Mouse (Mus musculus) kidney, postnatal 36 days (tissue): Measurements from ENCODE around the gene Map2k2.
"Not testable (repeated sequence)": the region's sequence is repeated elsewhere in the genome, so short reads cannot be mapped to it uniquely, and the experiment has no call there.

ENCODE experiments used
- DNase-seq, 2 experiments: peaks; one replicate each; pipeline ENCODE4 v3.0.0; 2021 to 2022; ENCODE audit warnings: mixed read lengths in 2 of 2

The Map2k2 gene

DNA sequence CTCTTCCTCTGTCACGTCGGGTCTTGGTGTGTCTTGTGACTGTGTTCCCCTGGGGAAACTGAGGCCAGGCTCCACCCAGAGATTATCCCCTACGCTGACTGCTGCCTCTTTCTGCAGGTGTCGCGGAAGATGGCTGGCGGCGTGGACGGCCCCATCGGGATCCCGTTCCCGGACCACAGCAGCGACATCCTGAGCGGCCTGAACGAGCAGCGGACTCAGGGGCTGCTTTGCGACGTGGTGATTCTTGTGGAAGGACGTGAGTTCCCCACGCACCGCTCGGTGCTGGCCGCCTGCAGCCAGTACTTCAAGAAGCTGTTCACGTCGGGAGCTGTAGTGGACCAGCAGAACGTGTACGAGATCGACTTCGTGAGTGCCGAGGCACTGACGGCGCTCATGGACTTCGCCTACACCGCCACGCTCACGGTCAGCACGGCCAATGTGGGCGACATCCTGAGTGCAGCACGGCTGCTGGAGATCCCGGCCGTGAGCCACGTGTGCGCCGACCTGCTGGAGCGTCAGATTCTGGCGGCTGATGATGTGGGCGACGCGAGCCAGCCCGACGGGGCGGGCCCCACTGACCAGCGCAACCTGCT is 38.2 kb downstream of the Map2k2 start:
- DNase-seq: no peak

DNA sequence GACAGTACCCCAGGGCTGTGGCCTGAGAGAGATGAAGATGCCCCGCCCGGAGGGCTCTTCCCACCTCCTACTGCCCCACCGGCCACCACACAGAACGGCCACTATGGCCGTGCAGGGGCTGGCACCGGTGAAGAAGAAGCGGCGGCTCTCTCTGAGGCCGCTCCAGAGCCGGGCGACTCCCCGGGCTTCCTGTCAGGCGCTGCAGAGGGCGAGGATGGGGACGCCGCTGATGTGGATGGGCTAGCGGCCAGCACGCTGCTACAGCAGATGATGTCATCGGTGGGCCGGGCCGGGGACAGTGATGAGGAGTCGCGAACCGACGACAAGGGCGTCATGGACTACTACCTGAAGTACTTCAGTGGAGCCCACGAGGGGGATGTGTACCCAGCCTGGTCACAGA is 39.0 kb downstream of the Map2k2 start:
- peak; percentile 62 to 71 for DNase-seq

DNA sequence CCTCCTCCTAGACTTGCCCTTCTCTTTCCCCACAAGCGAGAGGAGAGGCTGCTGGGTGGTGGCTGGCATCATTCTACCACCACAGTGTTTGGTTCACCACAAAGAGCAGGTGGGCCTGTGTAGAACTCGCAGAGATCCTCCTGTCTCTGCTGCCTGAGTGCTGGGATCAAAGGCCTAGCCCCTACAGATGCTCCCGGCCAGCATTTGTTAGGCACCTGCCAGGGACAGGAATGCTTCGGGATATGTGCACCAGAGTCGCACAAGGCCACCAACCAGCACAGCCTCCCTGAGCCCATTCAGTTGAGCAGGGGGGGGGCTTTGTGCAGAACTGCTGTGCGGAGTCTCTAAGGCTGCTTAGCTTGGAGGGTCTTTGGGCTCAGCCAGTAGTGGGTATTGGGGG is 39.6 kb downstream of the Map2k2 start:
- no peak for DNase-seq

DNA sequence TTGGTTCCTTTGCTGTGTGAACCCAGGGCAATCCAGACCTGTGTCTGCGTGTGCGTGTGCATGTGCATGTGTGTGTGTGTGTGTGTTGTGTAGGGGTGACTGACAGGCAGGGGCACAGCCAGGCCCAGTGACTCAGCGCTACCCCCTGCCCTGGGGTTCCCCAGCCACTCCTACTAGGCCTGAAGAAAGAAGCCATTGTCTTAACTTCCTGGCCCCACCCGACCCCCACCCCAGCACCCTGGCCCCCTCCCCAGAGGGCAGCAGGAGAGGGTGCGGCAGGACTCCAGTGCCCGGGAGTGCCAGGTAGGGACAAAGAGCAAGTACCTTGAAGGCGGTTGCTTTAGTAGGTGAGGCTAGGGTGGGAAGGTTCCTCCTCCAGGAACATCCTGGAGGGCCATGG is 40.1 kb downstream of the Map2k2 start:
- no peak for DNase-seq

DNA sequence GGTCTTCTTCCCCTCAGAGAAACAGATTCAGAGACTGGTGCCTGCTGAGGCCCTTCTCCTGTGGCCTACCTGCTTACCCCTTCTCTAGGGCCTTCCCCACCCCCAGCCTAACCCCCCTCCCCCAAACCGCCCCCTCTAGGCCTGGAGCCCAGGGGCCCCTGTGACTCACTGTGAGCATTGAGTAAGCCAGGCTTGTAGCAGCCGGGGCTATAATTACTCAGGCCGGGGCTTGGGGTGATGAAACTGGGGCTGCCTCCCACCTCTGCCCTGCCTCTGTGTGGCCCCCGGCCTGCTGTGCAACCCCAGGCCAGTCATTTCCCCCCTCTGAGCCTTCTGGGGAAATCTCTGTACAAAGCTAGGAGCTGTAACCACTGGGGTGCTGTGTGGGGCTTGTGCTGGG is 40.6 kb downstream of the Map2k2 start:
- DNase-seq: no peak

DNA sequence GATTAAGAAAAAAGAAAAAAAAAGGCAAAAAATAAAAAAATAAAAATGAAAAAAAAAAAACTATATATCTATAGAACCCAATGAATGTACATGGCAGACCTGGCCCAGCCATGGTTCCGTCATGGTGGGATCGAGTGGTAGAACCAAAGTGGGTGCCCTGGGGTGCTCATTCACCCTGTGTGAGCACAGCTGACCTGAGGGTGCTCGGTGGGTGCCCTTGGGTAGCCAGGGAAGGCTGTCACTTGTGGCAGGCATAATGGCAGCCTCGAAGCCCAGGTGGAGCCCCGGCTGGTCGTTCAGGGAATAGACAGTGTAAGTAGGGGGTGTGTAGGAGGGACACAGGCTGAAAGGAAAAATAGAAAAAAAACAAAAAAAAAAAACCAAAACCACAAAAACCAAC is 45.5 kb downstream of the Map2k2 start:
- DNase-seq: no peak

DNA sequence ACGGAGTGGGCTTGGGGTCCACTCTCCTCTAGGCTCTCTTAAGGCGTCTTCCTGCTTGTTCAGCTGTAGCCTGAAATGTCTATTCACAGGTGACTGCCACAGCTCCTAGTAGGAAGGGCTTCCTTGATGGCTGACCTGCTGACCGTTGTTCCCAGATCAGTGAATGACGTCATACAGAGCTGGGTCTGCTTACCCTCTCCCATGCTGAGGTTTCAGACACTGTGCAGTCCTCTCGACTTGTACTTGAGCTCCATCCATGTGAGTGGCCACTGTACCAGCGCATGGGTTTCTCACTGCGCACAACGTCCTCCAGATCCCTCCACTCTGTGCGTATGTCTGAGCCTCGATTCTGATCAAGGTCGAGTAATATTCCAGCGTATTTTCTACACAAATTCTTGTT is 46.9 kb downstream of the Map2k2 start:
- DNase-seq: peak in 1 of 2 experiments; percentile 29

DNA sequence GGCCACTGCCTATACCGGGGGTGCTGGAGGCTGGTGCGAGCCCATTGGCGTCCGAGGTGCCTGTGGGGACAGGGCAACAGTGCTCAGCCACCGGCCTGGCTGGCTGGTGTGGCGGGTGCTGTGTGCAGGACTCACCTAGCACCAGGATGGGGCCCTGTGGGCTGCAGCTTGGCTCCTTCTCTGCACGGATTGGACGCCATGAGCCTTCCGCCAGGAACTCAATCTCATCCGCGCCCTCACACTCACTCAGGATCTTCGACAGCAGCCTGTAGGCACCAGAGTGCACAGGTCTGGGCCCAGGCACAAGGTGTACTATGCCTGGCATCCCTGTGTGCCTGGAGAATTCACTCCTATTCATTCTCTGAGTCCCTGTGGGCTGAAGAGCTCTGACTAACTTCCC is 48.6 kb downstream of the Map2k2 start:
- peak in 1 of 2 experiments; percentile 11 for DNase-seq

DNA sequence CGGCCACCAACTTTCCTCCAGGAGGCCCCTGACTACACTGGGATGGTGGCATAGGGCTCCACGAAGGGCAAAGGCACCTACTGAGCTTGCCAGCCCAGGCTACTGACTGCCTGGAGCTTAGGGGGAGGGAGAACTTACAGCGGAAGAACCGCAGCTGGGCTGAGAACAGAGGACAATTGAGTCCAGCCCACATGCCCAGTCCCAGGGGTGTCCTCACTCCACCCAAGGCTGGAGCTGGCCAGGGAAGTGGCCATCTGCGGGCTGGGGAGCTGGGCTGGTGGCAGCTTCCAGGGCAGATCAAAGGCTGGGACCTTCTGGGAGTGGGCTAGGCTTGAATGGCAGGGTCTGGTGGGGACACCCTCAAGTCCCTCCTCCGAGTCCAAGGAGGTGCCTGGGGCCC is 49.0 kb downstream of the Map2k2 start:
- DNase-seq: no peak

DNA sequence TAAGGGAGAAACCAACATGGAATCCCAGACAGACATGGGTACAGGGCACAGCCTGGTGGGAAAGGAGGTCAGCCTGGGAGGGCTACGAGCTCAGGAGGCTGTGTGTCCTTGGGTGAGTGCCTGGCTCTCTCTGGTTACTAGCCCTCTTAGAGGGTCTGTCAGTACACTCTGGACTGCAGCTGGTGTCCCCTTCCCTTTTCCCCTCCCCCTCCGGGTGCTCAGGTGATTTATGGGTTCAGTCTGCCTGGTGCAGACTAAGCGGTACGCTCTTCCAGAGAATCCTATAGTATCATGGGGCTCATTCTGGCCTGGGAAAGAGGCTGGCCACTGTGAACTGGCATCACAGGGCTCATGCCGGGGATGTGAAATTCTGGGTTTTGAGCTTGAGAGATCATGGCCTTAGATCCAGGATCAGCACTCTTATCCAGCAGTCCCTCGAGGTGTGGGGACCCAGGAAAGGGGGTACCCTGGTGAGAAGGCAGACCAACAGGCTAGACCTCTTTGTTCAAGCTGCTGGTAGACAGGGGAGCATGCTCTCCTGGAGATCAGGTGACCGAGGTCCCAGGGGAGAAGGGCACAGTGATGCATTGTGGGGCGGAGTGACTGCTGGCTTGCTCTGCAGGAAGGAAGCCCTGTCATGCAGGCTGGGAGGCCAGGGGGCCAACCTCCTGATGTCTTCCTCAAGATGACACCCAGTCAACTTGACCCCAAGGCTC is 56.0 kb downstream of the Map2k2 start:
- peak; percentile 73 to 80 for DNase-seq

DNA sequence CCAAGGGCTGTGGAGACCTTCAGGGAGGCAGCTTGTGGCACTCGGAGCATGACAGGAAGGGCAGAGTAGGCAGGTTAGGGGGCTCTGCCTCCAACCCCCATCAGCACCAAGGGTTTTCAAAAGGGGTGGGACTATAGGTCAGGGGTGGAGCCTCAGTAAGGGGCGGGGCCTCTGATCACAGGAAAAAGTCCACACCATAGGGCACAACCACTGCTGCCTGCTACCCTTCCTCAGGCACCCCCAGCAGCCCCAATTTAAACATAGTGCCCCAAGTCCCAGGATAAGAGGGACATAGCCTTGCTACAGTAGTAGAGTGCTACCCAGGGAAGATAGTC is 56.6 kb downstream of the Map2k2 start:
- no peak for DNase-seq

DNA sequence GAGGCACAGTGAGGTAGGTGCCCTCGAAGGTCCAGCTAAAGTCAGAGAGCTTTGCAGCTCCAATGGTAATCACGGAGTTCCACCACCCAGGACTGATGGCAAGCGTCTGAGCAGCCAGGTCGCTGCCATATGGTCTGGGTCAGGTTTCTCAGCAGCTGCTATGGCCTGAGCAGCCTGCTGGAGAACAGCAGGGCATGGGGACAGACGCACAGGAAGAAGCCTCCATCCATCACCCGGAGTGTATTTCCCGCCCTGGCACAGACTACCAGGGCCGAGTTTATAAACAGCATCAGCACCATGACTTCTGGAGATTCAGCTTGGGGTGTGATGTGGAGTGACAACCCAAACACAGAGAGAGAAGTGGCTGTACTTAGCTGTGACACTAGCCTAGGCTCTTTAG is 59.4 kb downstream of the Map2k2 start:
- DNase-seq: no peak

DNA sequence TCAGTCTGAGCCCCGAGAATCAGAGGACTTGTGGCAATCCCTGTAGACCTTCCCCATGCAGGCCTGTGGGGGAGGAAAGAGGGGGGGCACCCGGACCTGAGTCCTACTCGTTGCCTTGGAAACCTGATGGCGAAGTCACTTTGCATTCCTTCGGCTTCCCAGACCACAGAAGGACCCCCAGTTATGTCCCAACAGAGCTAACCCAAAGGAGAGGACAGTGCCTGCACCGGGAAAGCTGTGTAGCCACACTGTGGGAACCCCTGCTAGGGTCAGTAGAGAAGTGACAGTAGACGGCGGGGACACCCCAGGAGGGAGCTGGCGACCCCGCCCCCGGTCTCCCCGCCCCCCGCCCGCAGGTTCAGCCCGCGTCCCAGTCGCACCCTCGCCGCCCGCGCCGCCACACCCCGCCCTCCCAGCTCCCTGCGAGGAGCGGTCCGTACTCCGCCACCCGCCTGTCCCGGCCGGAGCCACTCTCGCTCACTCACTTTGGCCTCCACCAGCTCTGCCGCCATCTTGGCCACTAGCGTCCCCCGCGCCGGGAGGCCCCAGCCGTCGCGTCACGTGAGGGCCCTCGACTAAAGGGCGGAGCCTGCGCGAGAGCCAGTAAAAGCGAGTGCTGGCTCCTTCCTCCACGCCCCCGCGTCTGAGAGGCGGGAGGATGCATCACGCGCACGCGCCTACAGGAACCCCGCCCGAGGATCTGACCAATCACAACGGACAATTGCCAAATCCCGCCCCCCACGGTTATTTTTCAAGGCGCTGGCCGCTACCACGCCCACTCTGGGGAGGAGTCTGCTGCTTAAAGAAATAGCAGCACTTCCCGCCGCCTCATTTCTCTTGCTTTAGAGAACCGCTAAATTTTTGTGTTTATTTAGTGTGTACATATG is 61.7 kb downstream of the Map2k2 start, which contains the start of gene Pias4:
Pias4 (minus strand) TSS at position 724 of the 887 bp plus-strand sequence.
- DNase-seq: peak; percentile 100

DNA sequence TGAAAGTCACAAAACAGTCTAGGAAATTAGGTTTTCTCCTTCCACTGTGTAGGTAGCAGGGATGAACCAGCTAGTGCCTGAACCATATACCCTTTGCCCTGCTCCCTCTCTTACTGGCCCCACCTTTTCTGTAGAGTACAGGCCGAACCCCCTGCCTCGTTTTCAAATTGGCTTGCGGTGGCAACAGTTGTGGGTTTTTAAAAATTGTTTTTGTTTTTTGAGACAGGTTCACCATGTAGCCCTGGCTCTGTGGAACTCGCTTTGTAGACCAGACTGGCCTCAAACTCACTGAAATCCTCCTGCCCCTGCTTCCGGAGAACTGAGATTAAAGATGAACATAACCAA is 62.3 kb downstream of the Map2k2 start:
- peak in 1 of 2 experiments; percentile 43 for DNase-seq

DNA sequence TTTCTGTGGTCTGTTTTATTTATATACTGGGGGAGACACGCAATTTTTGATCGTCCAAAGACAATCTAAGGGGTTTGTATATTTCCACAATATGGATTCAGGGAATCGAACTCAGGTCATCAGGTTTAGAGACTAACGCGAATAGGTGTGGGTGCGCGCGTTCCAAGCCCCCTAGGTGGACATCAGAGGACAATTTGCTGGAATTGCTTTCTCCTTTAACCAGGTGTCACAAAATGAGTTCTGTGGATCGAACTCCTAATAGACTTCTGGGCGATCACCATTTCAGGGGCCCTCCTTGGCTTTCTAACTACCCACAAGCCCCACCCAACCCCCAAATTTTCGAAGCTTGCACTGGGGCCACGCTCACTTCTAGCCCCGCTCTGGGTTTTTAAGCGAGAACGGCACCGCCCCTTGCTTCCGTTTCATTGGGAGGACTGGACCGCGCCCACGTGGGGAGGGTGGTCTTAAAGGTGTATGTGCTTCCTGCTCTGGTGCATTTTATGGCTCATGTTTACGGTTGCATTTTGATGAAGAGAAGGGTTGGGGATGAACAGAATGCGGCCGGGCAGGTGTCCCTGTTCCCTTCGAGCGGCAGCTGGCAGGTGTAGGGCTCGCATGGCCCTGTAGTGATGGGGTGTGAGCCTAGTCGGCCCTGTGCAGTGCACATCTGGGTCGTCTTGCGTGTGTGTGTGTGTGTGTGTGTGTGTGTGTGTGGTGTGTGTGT is 63.0 kb downstream of the Map2k2 start:
- peak; percentile 93 to 94 for DNase-seq

DNA sequence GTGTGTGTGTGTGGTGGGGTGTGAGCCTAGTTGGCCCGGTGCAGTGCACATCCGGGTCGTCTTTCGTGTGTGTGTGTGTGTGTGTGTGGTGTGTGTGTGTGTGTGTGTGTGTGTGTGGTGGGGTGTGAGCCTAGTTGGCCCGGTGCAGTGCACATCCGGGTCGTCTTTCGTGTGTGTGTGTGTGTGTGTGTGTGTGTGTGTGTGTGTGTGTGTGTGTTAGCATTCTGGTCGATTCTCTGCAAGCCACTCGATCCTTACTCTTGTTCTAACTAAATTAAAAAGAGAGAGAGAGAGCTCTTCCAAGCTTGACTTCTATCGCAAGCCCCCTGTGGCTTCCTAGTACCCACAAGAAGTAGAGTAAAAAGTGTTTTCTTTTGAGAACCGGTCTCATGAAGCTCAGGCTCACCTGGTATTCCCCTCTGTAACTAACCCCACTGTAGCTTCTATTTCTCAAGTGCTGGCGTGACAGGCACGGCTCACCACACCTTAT is 63.7 kb downstream of the Map2k2 start:
- DNase-seq: peak in 1 of 2 experiments; percentile 56

DNA sequence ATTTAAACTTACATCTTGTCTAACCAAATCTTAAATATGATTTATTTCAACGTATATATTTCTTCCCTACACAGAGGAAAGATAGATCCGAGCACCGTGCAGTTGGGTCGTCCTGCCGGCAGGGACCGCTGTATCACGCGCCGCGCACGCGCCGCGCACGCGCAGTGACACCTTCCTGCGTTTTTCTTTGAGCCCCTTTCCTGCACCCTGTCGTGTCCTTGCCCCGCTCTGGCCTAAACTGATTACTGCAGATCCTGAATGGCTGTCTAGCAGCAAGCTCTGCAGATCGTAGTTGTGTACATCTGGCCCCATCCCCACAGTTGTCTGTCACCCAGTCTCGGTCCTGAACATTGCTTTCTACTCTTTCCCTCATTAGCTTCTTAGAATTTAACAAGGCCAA is 67.4 kb downstream of the Map2k2 start:
- DNase-seq: peak; percentile 74 to 88

DNA sequence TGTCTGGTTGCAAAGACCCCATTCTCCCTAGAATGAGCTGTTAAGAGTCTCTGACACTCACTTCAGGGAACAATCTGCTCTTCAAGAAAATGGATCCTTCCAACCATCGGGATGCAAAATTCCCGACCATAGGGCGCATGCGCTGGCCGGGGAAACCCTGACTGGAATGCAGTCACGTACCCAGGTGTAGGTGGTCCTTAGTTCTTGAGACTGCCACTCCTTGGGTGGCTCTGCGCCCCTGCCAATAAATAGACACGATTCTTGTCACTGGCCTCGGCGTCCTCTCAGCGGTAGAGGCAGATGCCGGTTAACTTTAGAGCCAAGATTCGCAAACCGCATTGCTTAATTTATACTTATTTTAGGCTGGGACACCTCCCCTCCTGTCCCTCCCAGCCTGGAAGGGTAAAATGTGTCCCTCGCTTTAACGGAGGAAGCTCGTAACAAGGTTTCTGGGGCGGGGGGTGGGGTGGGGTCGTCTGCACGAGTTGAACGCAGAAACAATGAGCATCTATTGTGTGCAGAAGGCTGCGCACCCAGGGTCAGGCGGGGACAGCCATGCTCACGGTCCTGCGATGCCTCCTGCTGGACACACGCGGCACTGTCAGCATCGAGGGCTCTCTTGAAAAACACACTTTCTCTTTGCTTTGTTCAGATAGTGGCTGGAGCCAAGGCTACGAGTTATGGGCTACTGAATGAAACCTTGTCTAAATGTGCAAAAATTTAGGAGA is 69.1 kb downstream of the Map2k2 start:
- DNase-seq: peak; percentile 89 to 94

DNA sequence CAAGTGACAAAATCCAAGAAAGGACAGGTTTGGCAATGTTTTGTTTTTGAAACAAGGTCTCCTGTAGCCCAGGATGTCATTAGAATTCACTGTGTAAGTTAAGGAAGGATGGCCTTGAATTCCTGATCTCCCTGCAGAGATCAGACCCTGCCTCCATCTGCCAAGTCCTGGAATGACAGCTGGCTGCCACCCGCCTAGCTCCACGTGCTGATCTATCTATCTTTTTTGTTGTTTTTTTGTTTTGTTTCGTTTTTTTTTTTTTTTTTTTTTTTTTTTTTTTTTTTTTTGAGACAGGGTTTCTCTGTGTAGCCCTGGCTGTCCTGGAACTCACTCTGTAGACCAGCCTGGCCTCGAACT is 69.6 kb downstream of the Map2k2 start:
- DNase-seq: not testable (repeated sequence)

DNA sequence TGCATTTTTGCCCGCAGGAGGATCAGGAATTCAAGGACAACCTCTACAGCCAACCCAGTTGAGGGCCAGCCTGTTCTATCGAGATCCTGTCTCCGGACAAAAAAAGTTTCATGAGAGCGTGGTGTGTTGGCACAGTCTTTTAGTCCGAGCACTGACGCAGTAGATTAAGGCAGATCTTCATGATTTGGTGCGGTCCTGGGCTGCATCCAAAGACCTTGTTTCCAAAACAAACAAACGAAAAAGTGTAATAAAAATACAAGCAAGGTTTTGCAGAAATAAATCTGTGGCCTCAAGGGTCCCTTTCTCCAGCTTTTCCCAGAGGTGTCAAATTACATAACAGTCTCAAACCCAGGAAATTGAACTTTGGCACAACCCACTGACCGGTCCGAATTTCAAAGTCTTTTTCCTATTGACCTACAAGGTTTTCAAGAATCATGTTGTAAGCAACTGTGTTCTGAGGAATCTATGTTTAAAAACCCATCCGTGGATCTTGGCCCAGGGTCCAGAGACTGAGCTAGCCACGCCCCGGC is 70.3 kb downstream of the Map2k2 start:
- no peak for DNase-seq

DNA sequence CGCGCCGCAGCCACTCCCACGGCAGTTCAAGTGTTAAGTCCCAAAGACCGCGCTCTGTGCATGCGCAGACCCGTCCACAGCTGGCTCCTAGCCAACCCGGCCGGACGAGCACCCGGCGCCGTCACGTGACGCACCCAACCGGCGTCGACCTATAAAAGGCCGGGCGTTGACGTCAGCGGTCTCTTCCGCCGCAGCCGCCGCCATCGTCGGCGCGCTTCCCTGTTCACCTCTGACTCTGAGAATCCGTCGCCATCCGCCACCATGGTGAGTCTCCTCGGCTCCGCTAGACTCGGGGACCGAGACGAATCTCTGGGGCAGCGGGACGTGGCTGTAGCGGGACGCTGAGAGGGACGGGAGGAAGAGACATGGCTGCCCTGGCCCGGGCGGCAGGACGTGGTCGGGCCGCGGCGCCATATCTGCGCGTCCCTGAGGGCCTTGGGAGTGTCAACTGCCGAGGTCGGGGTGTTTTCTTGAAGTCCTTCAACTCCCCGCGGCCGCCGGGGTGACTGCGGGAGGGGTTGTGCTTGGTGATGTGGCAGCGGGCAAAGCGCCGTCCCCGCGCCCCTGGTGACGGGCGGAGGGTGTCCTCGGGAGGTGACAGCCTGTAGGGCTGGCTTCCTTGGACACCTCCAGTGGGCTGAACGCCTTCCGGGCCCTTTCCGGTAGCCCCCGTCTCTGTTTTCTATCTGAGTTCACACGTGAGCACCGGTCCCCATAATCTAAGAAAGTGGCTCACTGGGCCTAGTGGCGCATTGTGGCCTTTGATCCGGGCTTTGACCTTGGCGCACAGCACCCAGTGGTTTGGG is 71.0 kb downstream of the Map2k2 start, which contains the start of gene Eef2:
Eef2 (plus strand) TSS at position 166 of the 806 bp plus-strand sequence.
- DNase-seq: peak; percentile 99 to 100
